8 mouse cellular contexts compared by ENCODE assay signal in genomic region chr5:74066416-74067115, GRCm38 (mm10). TPM values are rescaled to one million over a fixed set of nuclear protein-coding genes. Genes with fewer than 3 reads are reported as not detected.
DNase-seq lines count a peak whose midpoint lies in the region; ATAC-seq and TF ChIP-seq lines count a peak whose summit lies in the region.

No protein-coding gene starts in this region.

- no peaks in the 10 kb centered on the region for H3K9me3 ChIP-seq in limb, embryonic 13.5 days
- H3K9me3 ChIP-seq in midbrain, embryonic 15.5 days, result no peaks in the 10 kb centered on the region

- peak overlapping the region; percentile 84 for H3K4me2 ChIP-seq in limb, embryonic 13.5 days (replicated peaks)
- H3K4me2 ChIP-seq in midbrain, embryonic 15.5 days, result peak overlapping the region; percentile 92

- peaks cover 66% of the 10 kb centered on the region for H3K4me1 ChIP-seq in limb, embryonic 13.5 days
- peaks cover 37% of the 10 kb centered on the region for H3K4me1 ChIP-seq in midbrain, embryonic 15.5 days

- 15% methylated on average over 12 of the region's 12 CpGs for WGBS in limb, embryonic 13.5 days
- WGBS in midbrain, embryonic 15.5 days, result 35% methylated on average over 12 of the region's 12 CpGs

- no peaks in the 10 kb centered on the region for H3K27me3 ChIP-seq in limb, embryonic 13.5 days
- H3K27me3 ChIP-seq in midbrain, embryonic 15.5 days (replicated peaks), result no peaks in the 10 kb centered on the region

- H3K27ac ChIP-seq in left cerebral cortex, adult 2 months, result peak overlapping the region; percentile 70
- H3K27ac ChIP-seq in limb, embryonic 13.5 days, result peak overlapping the region; percentile 99
- 0 out of 2 replicates have a peak overlapping the region, but pooled peaks have one; percentile 8 for H3K27ac ChIP-seq in midbrain, embryonic 15.5 days

- peak overlapping the region; percentile 96 for H3K4me3 ChIP-seq in left cerebral cortex, adult 2 months
- peak overlapping the region; percentile 89 for H3K4me3 ChIP-seq in limb, embryonic 13.5 days
- peak overlapping the region; percentile 5; the same call in 1 of the 2 replicates for H3K4me3 ChIP-seq in midbrain, embryonic 15.5 days

- DNase-seq in left cerebral cortex, adult 2 months (ENCODE audit: extremely low spot score in 1 of 2, low spot score in 2 of 2), result no peak
- no peak for DNase-seq in left cerebral cortex, adult 11 months (ENCODE audit: low spot score)
- peak; percentile 31 for DNase-seq in embryo, embryonic 9.5 days (ENCODE audit: extremely low spot score)
- DNase-seq in heart, postnatal 4 days, result peak; percentile 52
- no peak for DNase-seq in natural killer cell, adult 2 months (ENCODE audit: low spot score in 2 of 2)
- no peak for DNase-seq in frontal cortex, adult 2 months (ENCODE audit: extremely low spot score in 1 of 2, low spot score in 1 of 2)

- TF ChIP-seq CTCF in left cerebral cortex, adult 2 months (IDR thresholded peaks at IDR 0.05), result no peak

- ATAC-seq in limb, embryonic 13.5 days (ENCODE audit: low FRiP score, low read depth), result no peak
- ATAC-seq in midbrain, embryonic 15.5 days (replicated peaks), result no peak

- H3K36me3 ChIP-seq in limb, embryonic 13.5 days, result no peaks in the 10 kb centered on the region
- H3K36me3 ChIP-seq in midbrain, embryonic 15.5 days (replicated peaks), result no peaks in the 10 kb centered on the region

- intact Hi-C loops in left cerebral cortex, adult 2 months (cut with DNase I), result loop anchor here (5.0 to 10.0 kb wide), 3 partner anchors 44 to 211 kb away; partner anchors contain the start of gene Rasl11b

- H3K9ac ChIP-seq in limb, embryonic 13.5 days, result peak overlapping the region; percentile 93
- no peak overlapping the region for H3K9ac ChIP-seq in midbrain, embryonic 15.5 days

RNA-seq across cellular contexts. Expression of gene Usp46, which starts 1.7 kb away (rescaled TPM):
- total RNA-seq in left cerebral cortex, adult 2 months (2021), result 100 to 1,000 TPM; 129 to 130 TPM
- total RNA-seq in heart, postnatal 4 days (2021), result 10 to 100 TPM; 60.5 to 66.8 TPM
- 35.4 and 37.5 TPM in 2 replicates for polyA plus RNA-seq in limb, embryonic 13.5 days (2015; fragmentation: Nextera tagmentation; extraction: Ambion mirVana)
- polyA plus RNA-seq in midbrain, embryonic 15.5 days (2015; fragmentation: Nextera tagmentation; extraction: Ambion mirVana), result 30.0 and 32.7 TPM in 2 replicates
- polyA plus RNA-seq in frontal cortex, adult 2 months (2012; rRNA removed), result 77.2 and 80.6 TPM in 2 replicates

Comparison
In these comparisons a context has a peak if more than half of its experiments do, and no peak if none do; other contexts are left out.
1. DNase-seq: peak in embryo, embryonic 9.5 days (single experiment) and heart, postnatal 4 days (single experiment); none in left cerebral cortex, adult 2 months (0 of 2), left cerebral cortex, adult 11 months (single experiment), natural killer cell, adult 2 months (0 of 2) and frontal cortex, adult 2 months (0 of 2).
2. H3K27ac ChIP-seq: peak in every context shown above with its lines; median percentile 99 in limb, embryonic 13.5 days; 70 in left cerebral cortex, adult 2 months; 8 in midbrain, embryonic 15.5 days.
3. H3K4me3 ChIP-seq: peak in every context shown above with its lines; median percentile 96 in left cerebral cortex, adult 2 months; 89 in limb, embryonic 13.5 days; 5 in midbrain, embryonic 15.5 days.